Mouse (Mus musculus): ENCODE measurements at regions not wholly inside any gene's neighbourhood (a gene's known extent, or its start where the extent isn't known, plus 50 kb on each side); places are given as distances from the start of the nearest gene placed in this dataset.

- Histone ChIP-seq H3K9me3 (ENCODE audit: control insufficient read depth, low read length) (no peaks in the 10 kb centered on the region), H3K9ac (replicated peaks) (no peak overlapping the region), H3K27me3 (ENCODE audit: control insufficient read depth, insufficient read depth, low read length) (no peaks in the 10 kb centered on the region), H3K36me3 (replicated peaks; ENCODE audit: control insufficient read depth, insufficient read depth, low read depth) (no peaks in the 10 kb centered on the region), H3K27ac (no peak overlapping the region), H3K4me1 (replicated peaks; ENCODE audit: control insufficient read depth in 2 of 2, insufficient read depth in 2 of 2, low read length in 1 of 2) (no peaks in the 10 kb centered on the region), H3K4me2 (ENCODE audit: low read depth) (no peak overlapping the region), H3K4me3 (ENCODE audit: insufficient read depth in 1 of 2, low read depth in 2 of 2, low read length in 2 of 2) (no peak overlapping the region)
- TF ChIP-seq CTCF (IDR thresholded peaks at IDR 0.05; ENCODE audit: low read depth) = no peak
- TF ChIP-seq EP300 (IDR thresholded peaks at IDR 0.05; ENCODE audit: low read depth) = no peak
- no peak for DNase-seq (ENCODE audit: low read depth in 3 of 3, low spot score in 3 of 3)
- no peak for ATAC-seq (ENCODE audit: insufficient read depth)
- 36% methylated on average over 3 of the region's 3 CpGs for WGBS (ENCODE audit: insufficient replicate concordance)
Measured at GRCm38 (mm10) chr4:106146919-106147460, 169.0 kb upstream of the Usp24 start.

GRCm38 (mm10) chr4:106148866-106149265 is 167.1 kb upstream of the Usp24 start:
- WGBS (ENCODE audit: insufficient replicate concordance) = 71% methylated on average over 3 of the region's 3 CpGs
- no peaks in the 10 kb centered on the region for H3K27me3 ChIP-seq (ENCODE audit: control insufficient read depth, insufficient read depth, low read length)
- no peaks in the 10 kb centered on the region for H3K36me3 ChIP-seq (replicated peaks; ENCODE audit: control insufficient read depth, insufficient read depth, low read depth)
- ATAC-seq (ENCODE audit: insufficient read depth) (no peak), DNase-seq (ENCODE audit: low read depth in 3 of 3, low spot score in 3 of 3) (no peak)
- no peak overlapping the region for H3K27ac ChIP-seq
- TF ChIP-seq CTCF (IDR thresholded peaks at IDR 0.05; ENCODE audit: low read depth) (no peak), EP300 (IDR thresholded peaks at IDR 0.05; ENCODE audit: low read depth) (no peak)
- no peaks in the 10 kb centered on the region for H3K4me1 ChIP-seq (replicated peaks; ENCODE audit: control insufficient read depth in 2 of 2, insufficient read depth in 2 of 2, low read length in 1 of 2)
- H3K4me3 ChIP-seq (ENCODE audit: insufficient read depth in 1 of 2, low read depth in 2 of 2, low read length in 2 of 2) = no peak overlapping the region
- no peak overlapping the region for H3K9ac ChIP-seq (replicated peaks)
- no peaks in the 10 kb centered on the region for H3K9me3 ChIP-seq (ENCODE audit: control insufficient read depth, low read length)
- H3K4me2 ChIP-seq (ENCODE audit: low read depth) = no peak overlapping the region

- no peaks in the 10 kb centered on the region for H3K9me3 ChIP-seq (ENCODE audit: control insufficient read depth, low read length)
- H3K27me3 ChIP-seq (ENCODE audit: control insufficient read depth, insufficient read depth, low read length) = no peaks in the 10 kb centered on the region
- H3K27ac ChIP-seq = no peak overlapping the region
- TF ChIP-seq CTCF (IDR thresholded peaks at IDR 0.05; ENCODE audit: low read depth) (no peak), EP300 (IDR thresholded peaks at IDR 0.05; ENCODE audit: low read depth) (no peak)
- H3K36me3 ChIP-seq (replicated peaks; ENCODE audit: control insufficient read depth, insufficient read depth, low read depth) = no peaks in the 10 kb centered on the region
- H3K4me1 ChIP-seq (replicated peaks; ENCODE audit: control insufficient read depth in 2 of 2, insufficient read depth in 2 of 2, low read length in 1 of 2) = no peaks in the 10 kb centered on the region
- ATAC-seq (ENCODE audit: insufficient read depth) (no peak), DNase-seq (ENCODE audit: low read depth in 3 of 3, low spot score in 3 of 3) (no peak)
- 67% methylated on average over 7 of the region's 7 CpGs for WGBS (ENCODE audit: insufficient replicate concordance)
- no peak overlapping the region for H3K4me3 ChIP-seq (ENCODE audit: insufficient read depth in 1 of 2, low read depth in 2 of 2, low read length in 2 of 2)
- no peak overlapping the region for H3K4me2 ChIP-seq (ENCODE audit: low read depth)
- no peak overlapping the region for H3K9ac ChIP-seq (replicated peaks)
Measured at GRCm38 (mm10) chr4:106149471-106150048, 166.5 kb upstream of the Usp24 start.

- 66% methylated on average over 14 of the region's 14 CpGs for WGBS (ENCODE audit: insufficient replicate concordance)
- Histone ChIP-seq H3K36me3 (replicated peaks; ENCODE audit: control insufficient read depth, insufficient read depth, low read depth) (no peaks in the 10 kb centered on the region), H3K9me3 (ENCODE audit: control insufficient read depth, low read length) (no peaks in the 10 kb centered on the region), H3K27ac (no peak overlapping the region), H3K4me2 (ENCODE audit: low read depth) (no peak overlapping the region), H3K4me1 (replicated peaks; ENCODE audit: control insufficient read depth in 2 of 2, insufficient read depth in 2 of 2, low read length in 1 of 2) (no peaks in the 10 kb centered on the region), H3K4me3 (ENCODE audit: insufficient read depth in 1 of 2, low read depth in 2 of 2, low read length in 2 of 2) (no peak overlapping the region), H3K9ac (replicated peaks) (no peak overlapping the region), H3K27me3 (ENCODE audit: control insufficient read depth, insufficient read depth, low read length) (no peaks in the 10 kb centered on the region)
- ATAC-seq (ENCODE audit: insufficient read depth) (no peak), DNase-seq (ENCODE audit: low read depth in 3 of 3, low spot score in 3 of 3) (no peak)
- TF ChIP-seq EP300 (IDR thresholded peaks at IDR 0.05; ENCODE audit: low read depth) = no peak
- no peak for TF ChIP-seq CTCF (IDR thresholded peaks at IDR 0.05; ENCODE audit: low read depth)
Measured at GRCm38 (mm10) chr4:106150775-106151174, 165.2 kb upstream of the Usp24 start.

- Histone ChIP-seq H3K4me2 (ENCODE audit: low read depth) (no peak overlapping the region), H3K9me3 (ENCODE audit: control insufficient read depth, low read length) (no peaks in the 10 kb centered on the region), H3K4me1 (replicated peaks; ENCODE audit: control insufficient read depth in 2 of 2, insufficient read depth in 2 of 2, low read length in 1 of 2) (peaks cover 0 to 5% of the 10 kb centered on the region in 2 experiments; a peak in 1 of 4 replicates), H3K27ac (no peak overlapping the region), H3K9ac (replicated peaks) (no peak overlapping the region), H3K36me3 (replicated peaks; ENCODE audit: control insufficient read depth, insufficient read depth, low read depth) (no peaks in the 10 kb centered on the region), H3K27me3 (ENCODE audit: control insufficient read depth, insufficient read depth, low read length) (no peaks in the 10 kb centered on the region), H3K4me3 (ENCODE audit: insufficient read depth in 1 of 2, low read depth in 2 of 2, low read length in 2 of 2) (no peak overlapping the region)
- DNase-seq (ENCODE audit: low read depth in 3 of 3, low spot score in 3 of 3) = no peak
- no peak for ATAC-seq (ENCODE audit: insufficient read depth)
- TF ChIP-seq CTCF (IDR thresholded peaks at IDR 0.05; ENCODE audit: low read depth) (no peak), EP300 (IDR thresholded peaks at IDR 0.05; ENCODE audit: low read depth) (no peak)
- WGBS (ENCODE audit: insufficient replicate concordance) = 51% methylated on average over 9 of the region's 9 CpGs
Measured at GRCm38 (mm10) chr4:106157451-106158179, 158.4 kb upstream of the Usp24 start.

Measured in liver, embryonic 14.5 days (tissue).